Mouse (Mus musculus) gastrocnemius, postnatal 4 days (tissue): ENCODE results near the gene Nudt1. TPM values are rescaled to one million over a fixed set of nuclear protein-coding genes. Genes with fewer than 3 reads are reported as not detected.

Experiments used
- DNase-seq, 2 experiments: peaks; one replicate each; pipeline ENCODE4 v3.0.0; 2021 to 2022; ENCODE audit warnings: low spot score in 2 of 2, mixed read lengths in 2 of 2
- total RNA-seq, 2 experiments: library from RNA; stranded (reverse); gene quantifications; 2 replicates each; pipeline ENCODE4 v1.2.3; 2021

The Nudt1 gene
- total RNA-seq, 2 experiments from 2014 or later = 8.6 to 12.1 TPM

DNA sequence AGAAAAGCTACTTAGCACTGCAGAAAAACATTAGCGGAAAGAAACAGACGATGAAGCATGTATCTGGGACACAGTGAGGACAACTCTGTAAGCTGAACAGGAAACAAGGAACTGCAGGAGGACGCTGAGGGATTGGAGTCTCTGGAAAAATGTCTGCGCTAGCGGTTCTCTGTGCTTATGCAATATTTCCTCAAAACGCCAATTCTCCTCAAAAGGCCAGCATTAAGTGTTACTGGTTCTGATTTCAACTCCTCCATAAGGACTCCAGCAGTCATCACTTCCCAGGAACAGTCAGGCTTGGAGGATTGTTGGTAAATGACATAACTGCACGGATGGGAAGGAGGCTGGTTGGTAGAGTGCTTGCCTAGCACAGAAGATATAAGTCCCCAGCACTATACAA, 59.7 kb downstream of the Nudt1 start:
- DNase-seq = no peak

GRCm38 (mm10) chr5:140382688-140383087, 61.2 kb downstream of the Nudt1 start:
- no peak for DNase-seq

- no peak for DNase-seq
Observed at GRCm38 (mm10) chr5:140383559-140383958, 62.1 kb downstream of the Nudt1 start.

DNA sequence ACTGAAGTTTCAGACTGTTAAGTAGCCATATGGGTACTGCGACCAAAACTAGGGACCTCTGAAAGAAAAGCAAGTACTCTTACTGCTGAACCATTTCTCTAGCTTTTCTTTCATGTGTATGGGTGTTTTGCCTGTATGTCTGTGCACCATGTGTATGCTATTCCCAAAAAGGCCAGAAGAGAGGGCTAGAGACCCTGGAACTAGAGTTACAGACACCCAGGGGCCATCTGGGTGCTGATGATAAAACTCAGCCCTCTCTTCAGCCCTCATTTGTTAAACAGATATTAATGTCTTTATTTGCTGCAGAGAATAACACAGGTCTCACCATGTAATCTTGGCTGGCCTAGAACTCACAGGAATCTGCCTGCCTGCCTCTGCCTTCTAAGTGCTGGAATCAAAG, 63.0 kb downstream of the Nudt1 start:
- DNase-seq = no peak

- no peak for DNase-seq
Observed at GRCm38 (mm10) chr5:140387236-140387635, 65.8 kb downstream of the Nudt1 start.

Other genes starting within 250 kb of the Nudt1 start
- 10 to 100 TPM; 20.4 to 24.9 TPM for gene Mad1l1, start 104 bp upstream of the Nudt1 start, total RNA-seq
- 1 to 10 TPM; 7.3 to 7.6 TPM for gene Mrm2, start 10.2 kb downstream of the Nudt1 start, total RNA-seq
- 10 to 100 TPM; 19.6 to 24.5 TPM for gene Snx8, start 67.6 kb downstream of the Nudt1 start, total RNA-seq
- gene Eif3b, start 97.7 kb downstream of the Nudt1 start, total RNA-seq = 100 to 1,000 TPM; 105 to 110 TPM
- gene Gm4869, start 124.0 kb downstream of the Nudt1 start, total RNA-seq = not detected
- gene Chst12, start 183.9 kb downstream of the Nudt1 start, total RNA-seq = 10 to 100 TPM; 17.3 to 18.4 TPM
- not detected for gene Grifin, start 243.4 kb downstream of the Nudt1 start, total RNA-seq